In the genomic region with DNA sequence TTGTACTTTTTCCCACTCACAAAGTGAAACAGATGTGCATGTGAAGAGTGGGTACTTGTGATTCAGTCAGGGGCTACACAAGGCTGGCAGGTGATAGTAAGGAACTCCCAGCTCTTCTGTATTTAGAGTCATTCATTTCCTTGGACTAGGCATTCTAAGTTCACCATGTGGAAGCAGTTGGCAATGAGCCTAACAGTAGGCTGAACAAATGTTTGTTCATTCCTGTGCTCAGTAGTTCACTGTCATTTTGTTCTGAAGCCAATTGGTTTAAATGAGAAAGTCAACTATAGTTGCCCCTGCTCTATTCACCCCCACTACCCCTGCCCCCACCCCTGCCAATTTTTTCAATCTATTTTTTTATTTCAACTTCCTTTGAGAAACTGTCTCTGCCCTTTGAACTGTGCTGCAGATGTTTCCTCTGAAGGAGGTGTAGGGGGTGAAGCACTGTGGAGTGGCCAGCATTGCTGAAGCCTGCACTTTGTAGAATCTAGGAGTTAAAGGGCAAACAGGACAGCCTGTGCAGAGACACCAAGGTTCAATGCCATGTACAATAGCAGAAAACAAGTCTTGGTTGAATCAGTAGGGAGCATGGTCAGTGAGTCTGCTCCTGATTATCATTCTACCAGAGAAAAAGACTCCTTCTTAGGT, we compare ENCODE assay signal across 9 mouse cellular contexts. TPM values are rescaled to one million over a fixed set of nuclear protein-coding genes. Genes with fewer than 3 reads are reported as not detected.
DNase-seq lines count a peak whose midpoint lies in the region; ATAC-seq and TF ChIP-seq lines count a peak whose summit lies in the region.
"Had no signal": no experiment of that assay in that cellular context is flagged by ENCODE, and none has a peak within 500 bp of the region (broad histone marks: within the 10 kb centered on the region; RNA-seq: fewer than 3 reads in every experiment).

No protein-coding gene starts in this region.

- H3K9me3 ChIP-seq in intestine, embryonic 14.5 days (ENCODE audit: control insufficient read depth, low read length), result no peaks in the 10 kb centered on the region
- H3K9me3 ChIP-seq in lung, postnatal 0 days (ENCODE audit: low read length), result no peaks in the 10 kb centered on the region
- H3K9me3 ChIP-seq in hindbrain, embryonic 10.5 days, result no peaks in the 10 kb centered on the region
- H3K9me3 ChIP-seq in hindbrain, embryonic 14.5 days (ENCODE audit: control insufficient read depth, low read length), result no peaks in the 10 kb centered on the region
- H3K9me3 ChIP-seq: heart, embryonic 13.5 days had no signal

- H3K27me3 ChIP-seq in intestine, embryonic 14.5 days (replicated peaks; ENCODE audit: control insufficient read depth, insufficient read depth, low read length), result no peaks in the 10 kb centered on the region
- no peaks in the 10 kb centered on the region for H3K27me3 ChIP-seq in lung, postnatal 0 days (replicated peaks; ENCODE audit: insufficient read depth, low read length)
- no peaks in the 10 kb centered on the region for H3K27me3 ChIP-seq in hindbrain, embryonic 10.5 days (ENCODE audit: insufficient read depth, poor library complexity, severe bottlenecking)
- no peaks in the 10 kb centered on the region for H3K27me3 ChIP-seq in hindbrain, embryonic 14.5 days (ENCODE audit: control insufficient read depth, insufficient read depth, low read length)
- H3K27me3 ChIP-seq: heart, embryonic 13.5 days had no signal

- no peak for ATAC-seq in cerebellum, adult (ENCODE audit: insufficient number of reproducible peaks, low FRiP score, low TSS enrichment)
- ATAC-seq in intestine, embryonic 14.5 days (replicated peaks; ENCODE audit: low FRiP score, low TSS enrichment, low read depth), result no peak
- no peak for ATAC-seq in lung, postnatal 0 days
- ATAC-seq in hindbrain, embryonic 14.5 days (ENCODE audit: low FRiP score), result no peak

- TF ChIP-seq CTCF in lung, postnatal 0 days (IDR thresholded peaks at IDR 0.05), result no peak

- no peak overlapping the region for H3K27ac ChIP-seq in intestine, embryonic 14.5 days (ENCODE audit: low read depth)
- no peak overlapping the region for H3K27ac ChIP-seq in lung, postnatal 0 days (ENCODE audit: low read length)
- no peak overlapping the region for H3K27ac ChIP-seq in hindbrain, embryonic 10.5 days
- no peak overlapping the region for H3K27ac ChIP-seq in hindbrain, embryonic 14.5 days
- H3K27ac ChIP-seq: heart, embryonic 13.5 days had no signal

- H3K36me3 ChIP-seq in intestine, embryonic 14.5 days (ENCODE audit: control insufficient read depth, insufficient read depth, low read length), result peaks cover 13% of the 10 kb centered on the region
- no peaks in the 10 kb centered on the region for H3K36me3 ChIP-seq in lung, postnatal 0 days (ENCODE audit: insufficient read depth, low read length)
- no peaks in the 10 kb centered on the region for H3K36me3 ChIP-seq in hindbrain, embryonic 10.5 days
- H3K36me3 ChIP-seq in hindbrain, embryonic 14.5 days (replicated peaks; ENCODE audit: control insufficient read depth, insufficient read depth), result no peaks in the 10 kb centered on the region

- no peak overlapping the region for H3K4me3 ChIP-seq in intestine, embryonic 14.5 days (ENCODE audit: low read depth, low read length)
- H3K4me3 ChIP-seq in lung, postnatal 0 days (ENCODE audit: low read depth, low read length), result no peak overlapping the region
- H3K4me3 ChIP-seq in hindbrain, embryonic 10.5 days, result no peak overlapping the region
- H3K4me3 ChIP-seq in hindbrain, embryonic 14.5 days (replicated peaks; ENCODE audit: low read length), result no peak overlapping the region

- peak; percentile 11 for DNase-seq in cerebellum, adult 11 months
- DNase-seq in 416B (ENCODE audit: low read depth), result peak; percentile 12
- DNase-seq in intestine, embryonic 14.5 days (ENCODE audit: low spot score), result no peak
- DNase-seq in lung, postnatal 0 days (ENCODE audit: low spot score), result peak; percentile 48
- DNase-seq in hindbrain, embryonic 10.5 days (ENCODE audit: low spot score), result no peak
- DNase-seq in hindbrain, embryonic 14.5 days (ENCODE audit: low spot score), result no peak
- no peak for DNase-seq in right cerebral cortex, postnatal 25 days

- H3K4me2 ChIP-seq in intestine, embryonic 14.5 days (ENCODE audit: low read length), result 0 out of 2 replicates have a peak overlapping the region, but pooled peaks have one; percentile 20
- 0 out of 2 replicates have a peak overlapping the region, but pooled peaks have one; percentile 6 for H3K4me2 ChIP-seq in lung, postnatal 0 days (replicated peaks; ENCODE audit: low read depth, low read length)
- no peak overlapping the region for H3K4me2 ChIP-seq in hindbrain, embryonic 14.5 days (replicated peaks)

- no peak overlapping the region for H3K9ac ChIP-seq in intestine, embryonic 14.5 days (ENCODE audit: low read length)
- no peak overlapping the region for H3K9ac ChIP-seq in lung, postnatal 0 days (replicated peaks; ENCODE audit: low read depth)
- H3K9ac ChIP-seq in hindbrain, embryonic 14.5 days, result no peak overlapping the region
- H3K9ac ChIP-seq: heart, embryonic 13.5 days had no signal

- no peak for TF ChIP-seq EP300 in lung, postnatal 0 days (IDR thresholded peaks at IDR 0.05)

- H3K4me1 ChIP-seq in intestine, embryonic 14.5 days (replicated peaks; ENCODE audit: control insufficient read depth, insufficient read depth, low read length), result no peaks in the 10 kb centered on the region
- H3K4me1 ChIP-seq in lung, postnatal 0 days (ENCODE audit: insufficient read depth, low read depth, low read length), result no peaks in the 10 kb centered on the region
- no peaks in the 10 kb centered on the region for H3K4me1 ChIP-seq in hindbrain, embryonic 10.5 days (replicated peaks)
- H3K4me1 ChIP-seq in hindbrain, embryonic 14.5 days (replicated peaks; ENCODE audit: control insufficient read depth, insufficient read depth, low read length), result no peaks in the 10 kb centered on the region

RNA-seq across cellular contexts. Expression of gene Mpp1, which starts 2.4 kb away (rescaled TPM):
- 55.6 and 64.3 TPM in 2 replicates for polyA plus RNA-seq in intestine, embryonic 14.5 days (2014; fragmentation: Nextera tagmentation; extraction: Ambion mirVana)
- polyA plus RNA-seq in lung, postnatal 0 days (2015; fragmentation: Nextera tagmentation; extraction: Ambion mirVana), result 48.8 and 57.0 TPM in 2 replicates
- polyA plus RNA-seq in hindbrain, embryonic 10.5 days (2016; fragmentation: Nextera tagmentation; extraction: Ambion mirVana), result 23.7 and 26.2 TPM in 2 replicates
- polyA plus RNA-seq in hindbrain, embryonic 14.5 days (2014; fragmentation: Nextera tagmentation; extraction: Ambion mirVana), result 23.9 and 25.9 TPM in 2 replicates

RNA-seq across cellular contexts. Expression of gene Dkc1, which starts 32.8 kb away (rescaled TPM):
- 153 and 171 TPM in 2 replicates for polyA plus RNA-seq in intestine, embryonic 14.5 days (2014; fragmentation: Nextera tagmentation; extraction: Ambion mirVana)
- polyA plus RNA-seq in lung, postnatal 0 days (2015; fragmentation: Nextera tagmentation; extraction: Ambion mirVana), result 28.8 and 31.6 TPM in 2 replicates
- polyA plus RNA-seq in hindbrain, embryonic 10.5 days (2016; fragmentation: Nextera tagmentation; extraction: Ambion mirVana), result 108 and 212 TPM in 2 replicates
- polyA plus RNA-seq in hindbrain, embryonic 14.5 days (2014; fragmentation: Nextera tagmentation; extraction: Ambion mirVana), result 51.0 and 54.2 TPM in 2 replicates

RNA-seq across cellular contexts. Expression of gene Smim9, which starts 35.1 kb away (rescaled TPM):
- not detected in 2 replicates for polyA plus RNA-seq in intestine, embryonic 14.5 days (2014; fragmentation: Nextera tagmentation; extraction: Ambion mirVana)
- polyA plus RNA-seq in lung, postnatal 0 days (2015; fragmentation: Nextera tagmentation; extraction: Ambion mirVana), result not detected in 2 replicates
- polyA plus RNA-seq in hindbrain, embryonic 10.5 days (2016; fragmentation: Nextera tagmentation; extraction: Ambion mirVana), result not detected in 2 replicates
- polyA plus RNA-seq in hindbrain, embryonic 14.5 days (2014; fragmentation: Nextera tagmentation; extraction: Ambion mirVana), result not detected in 2 replicates
- polyA plus RNA-seq: heart, embryonic 13.5 days had no signal

RNA-seq across cellular contexts. Expression of gene Gab3, which starts 43.2 kb away (rescaled TPM):
- polyA plus RNA-seq in intestine, embryonic 14.5 days (2014; fragmentation: Nextera tagmentation; extraction: Ambion mirVana), result 1.8 and 2.8 TPM in 2 replicates
- 5.0 and 5.2 TPM in 2 replicates for polyA plus RNA-seq in lung, postnatal 0 days (2015; fragmentation: Nextera tagmentation; extraction: Ambion mirVana)
- 0.77 and 0.83 TPM in 2 replicates for polyA plus RNA-seq in hindbrain, embryonic 10.5 days (2016; fragmentation: Nextera tagmentation; extraction: Ambion mirVana)
- 2.4 TPM in 2 replicates for polyA plus RNA-seq in hindbrain, embryonic 14.5 days (2014; fragmentation: Nextera tagmentation; extraction: Ambion mirVana)

Comparison
In these comparisons a context has a peak if more than half of its experiments do, and no peak if none do; other contexts are left out.
1. DNase-seq: peak in cerebellum, adult 11 months (single experiment), 416B (single experiment) and lung, postnatal 0 days (single experiment); none in intestine, embryonic 14.5 days (single experiment), hindbrain, embryonic 10.5 days (single experiment), hindbrain, embryonic 14.5 days (single experiment) and right cerebral cortex, postnatal 25 days (single experiment).